32 mouse cellular contexts compared by ENCODE assay signal in the genomic region with DNA sequence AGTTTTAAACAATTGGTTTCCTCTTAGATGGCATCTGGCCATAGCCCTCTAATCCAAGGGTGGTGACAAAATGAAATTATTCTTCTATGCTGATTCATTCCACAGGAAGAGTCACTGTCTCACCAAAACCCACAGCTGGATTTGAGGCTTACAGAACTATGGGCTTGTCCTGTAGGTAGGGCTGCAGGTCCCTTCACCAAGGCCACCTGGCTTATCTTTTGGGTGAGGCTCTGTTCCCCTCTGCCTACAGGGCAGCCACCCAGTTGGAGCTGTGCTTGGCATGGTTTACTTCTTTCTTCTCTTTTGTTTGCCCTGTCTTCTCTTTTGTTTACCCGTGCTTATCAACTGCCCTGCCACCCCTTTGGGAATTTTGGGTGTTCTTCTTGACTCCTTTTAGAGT.
"Had no signal": no experiment of that assay in that cellular context is flagged by ENCODE, and none has a peak within 500 bp of the region (broad histone marks: within the 10 kb centered on the region; RNA-seq: fewer than 3 reads in every experiment).

No protein-coding gene starts in this region.

- H3K4me3 ChIP-seq: left cerebral cortex, adult 2 months; limb, embryonic 12.5 days; limb, embryonic 13.5 days; limb, embryonic 15.5 days; liver, embryonic 12.5 days; liver, embryonic 13.5 days; liver, embryonic 15.5 days; lung, embryonic 15.5 days; megakaryocyte, embryonic 14.5 days; midbrain, embryonic 10.5 days; midbrain, embryonic 12.5 days; midbrain, embryonic 13.5 days; midbrain, embryonic 15.5 days; myocyte; neural tube, embryonic 12.5 days; neural tube, embryonic 13.5 days had no signal

- H3K36me3 ChIP-seq: limb, embryonic 12.5 days; limb, embryonic 13.5 days; limb, embryonic 15.5 days; liver, embryonic 12.5 days; liver, embryonic 13.5 days; liver, embryonic 15.5 days; lung, embryonic 15.5 days; midbrain, embryonic 10.5 days; midbrain, embryonic 12.5 days; midbrain, embryonic 13.5 days; midbrain, embryonic 15.5 days; neural tube, embryonic 12.5 days; neural tube, embryonic 13.5 days had no signal

- H3K27me3 ChIP-seq: limb, embryonic 12.5 days; limb, embryonic 13.5 days; limb, embryonic 15.5 days; liver, embryonic 12.5 days; liver, embryonic 13.5 days; liver, embryonic 15.5 days; lung, embryonic 15.5 days; megakaryocyte, embryonic 14.5 days; midbrain, embryonic 12.5 days; midbrain, embryonic 13.5 days; midbrain, embryonic 15.5 days; neural tube, embryonic 12.5 days; neural tube, embryonic 13.5 days had no signal

- H3K9me3 ChIP-seq: limb, embryonic 12.5 days; limb, embryonic 13.5 days; limb, embryonic 15.5 days; liver, embryonic 12.5 days; liver, embryonic 13.5 days; liver, embryonic 15.5 days; lung, embryonic 15.5 days; megakaryocyte, embryonic 14.5 days; midbrain, embryonic 10.5 days; midbrain, embryonic 12.5 days; midbrain, embryonic 13.5 days; midbrain, embryonic 15.5 days; neural tube, embryonic 12.5 days; neural tube, embryonic 13.5 days had no signal

- H3K4me2 ChIP-seq: limb, embryonic 12.5 days; limb, embryonic 13.5 days; limb, embryonic 15.5 days; liver, embryonic 11.5 days; liver, embryonic 12.5 days; liver, embryonic 13.5 days; liver, embryonic 15.5 days; lung, embryonic 14.5 days; lung, embryonic 15.5 days; midbrain, embryonic 12.5 days; midbrain, embryonic 13.5 days; midbrain, embryonic 15.5 days; neural tube, embryonic 12.5 days; neural tube, embryonic 13.5 days had no signal

- ATAC-seq: liver, embryonic 12.5 days; liver, postnatal 0 days; lung, postnatal 0 days; midbrain, embryonic 13.5 days; midbrain, embryonic 15.5 days; midbrain, embryonic 16.5 days had no signal

- H3K27ac ChIP-seq: left cerebral cortex, adult 2 months; limb, embryonic 12.5 days; limb, embryonic 13.5 days; limb, embryonic 15.5 days; liver, embryonic 12.5 days; liver, embryonic 13.5 days; liver, embryonic 14.5 days; liver, embryonic 15.5 days; lung, embryonic 15.5 days; macrophage; midbrain, embryonic 10.5 days; midbrain, embryonic 12.5 days; midbrain, embryonic 13.5 days; midbrain, embryonic 15.5 days; neural tube, embryonic 12.5 days; neural tube, embryonic 13.5 days had no signal

- DNase-seq: left cerebral cortex, postnatal 4 days; liver; liver, embryonic 13.5 days; liver, postnatal 0 days; lung, adult 18-20 months; lung, adult 2 months; lung, embryonic 14.5 days; lung, postnatal 10 days; lung, postnatal 14 days; lung, postnatal 36 days; lung, postnatal 4 days; midbrain, embryonic 14.5 days had no signal

- H3K9ac ChIP-seq: limb, embryonic 12.5 days; limb, embryonic 13.5 days; limb, embryonic 15.5 days; liver, embryonic 12.5 days; liver, embryonic 13.5 days; liver, embryonic 14.5 days; liver, embryonic 15.5 days; liver, postnatal 0 days; lung, embryonic 14.5 days; lung, embryonic 15.5 days; midbrain, embryonic 12.5 days; midbrain, embryonic 13.5 days; midbrain, embryonic 15.5 days; neural tube, embryonic 12.5 days; neural tube, embryonic 13.5 days had no signal

- H3K4me1 ChIP-seq: limb, embryonic 12.5 days; limb, embryonic 13.5 days; limb, embryonic 15.5 days; liver, embryonic 12.5 days; liver, embryonic 13.5 days; lung, embryonic 15.5 days; megakaryocyte, embryonic 14.5 days; midbrain, embryonic 10.5 days; midbrain, embryonic 12.5 days; midbrain, embryonic 13.5 days; midbrain, embryonic 15.5 days; neural tube, embryonic 12.5 days; neural tube, embryonic 13.5 days had no signal
